Mouse (Mus musculus) T-helper 2 cell (primary cell): Measurements from ENCODE around the gene Fzd9.
"Not testable (repeated sequence)": the region's sequence is repeated elsewhere in the genome, so short reads cannot be mapped to it uniquely, and the experiment has no call there.

Experiments used
- in situ Hi-C: fragments of 300-600 bp; cut with MboI, MseI; formaldehyde crosslinking; loops from one replicate; pipeline ENCODE4 v1.15.1; 2025; ENCODE audit warnings: high pct_unique_total_duplicates

Fzd9 gene

DNA sequence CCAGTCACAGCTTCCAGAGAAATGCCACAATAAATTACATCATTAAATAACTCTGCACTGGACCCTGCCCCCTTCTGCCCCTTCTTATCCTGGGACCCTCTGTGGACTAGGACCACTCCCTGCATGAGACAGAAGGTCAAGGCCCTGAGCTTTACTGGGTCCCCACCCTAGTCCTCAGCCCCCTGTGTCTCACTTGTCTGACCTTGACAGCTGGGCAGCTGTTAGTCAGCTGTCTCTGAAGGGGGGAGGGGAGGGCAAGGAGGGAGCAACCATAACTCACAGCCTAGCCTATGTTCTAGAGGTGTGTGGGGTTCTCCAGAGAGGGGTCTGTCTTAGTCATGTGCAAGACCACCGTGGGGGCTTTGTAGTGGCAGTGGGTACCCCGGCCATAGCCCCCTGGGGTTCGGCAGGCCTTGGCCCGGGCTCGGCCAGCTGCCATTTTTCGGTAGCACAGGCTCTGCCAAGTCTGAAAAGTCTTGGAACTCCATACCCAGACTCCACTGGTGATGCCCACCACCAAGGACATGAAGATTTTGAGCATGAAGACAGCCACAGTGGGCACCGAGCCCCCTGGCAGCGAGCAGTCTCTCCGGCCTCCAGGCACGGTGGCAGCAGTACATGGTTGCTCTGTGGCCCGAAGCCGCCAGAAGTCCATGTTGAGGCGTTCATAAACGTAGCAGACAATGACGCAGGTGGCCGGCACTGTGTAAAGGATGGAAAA, 1.9 kb downstream of the Fzd9 start:
- in situ Hi-C loops = no loop called here

DNA sequence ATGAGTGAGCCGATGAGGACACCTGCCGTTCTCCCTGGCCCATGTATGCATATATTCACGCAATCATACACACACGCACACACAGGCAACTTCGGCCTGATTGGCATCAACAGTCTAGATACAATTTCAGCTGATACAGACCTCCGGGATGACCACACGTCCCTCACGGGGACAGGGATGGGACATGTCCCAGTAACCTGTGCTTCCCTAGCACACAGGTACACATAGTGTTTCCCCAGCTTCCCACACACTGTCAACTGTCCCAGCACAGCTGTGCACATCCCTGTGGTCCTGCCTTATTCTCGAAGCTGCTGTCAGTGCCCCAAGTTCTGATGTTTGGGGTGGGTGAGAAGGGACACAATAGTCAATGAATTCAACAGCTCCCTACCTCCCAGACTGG, 3.7 kb downstream of the Fzd9 start:
- in situ Hi-C loops = no loop called here

DNA sequence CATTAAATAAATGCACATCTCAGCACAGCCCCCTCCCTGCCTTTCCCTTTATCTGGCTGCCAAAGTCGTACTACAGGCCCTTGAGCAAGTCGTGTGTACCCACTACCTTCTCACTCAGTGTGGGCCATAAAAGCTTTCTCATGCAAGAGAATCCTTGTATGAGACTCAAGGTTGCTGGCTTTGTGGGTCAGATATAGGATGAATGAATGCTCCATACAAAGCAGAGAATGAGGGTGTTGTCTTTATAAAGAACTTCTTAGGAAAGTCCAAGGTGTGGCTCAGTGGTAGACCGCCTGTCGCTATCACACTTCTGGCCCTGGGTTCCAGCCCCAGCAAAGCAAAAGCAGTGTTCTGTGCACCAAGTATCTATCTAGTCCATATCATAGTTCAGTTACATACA, 4.5 kb downstream of the Fzd9 start:
- in situ Hi-C loops = no loop called here

DNA sequence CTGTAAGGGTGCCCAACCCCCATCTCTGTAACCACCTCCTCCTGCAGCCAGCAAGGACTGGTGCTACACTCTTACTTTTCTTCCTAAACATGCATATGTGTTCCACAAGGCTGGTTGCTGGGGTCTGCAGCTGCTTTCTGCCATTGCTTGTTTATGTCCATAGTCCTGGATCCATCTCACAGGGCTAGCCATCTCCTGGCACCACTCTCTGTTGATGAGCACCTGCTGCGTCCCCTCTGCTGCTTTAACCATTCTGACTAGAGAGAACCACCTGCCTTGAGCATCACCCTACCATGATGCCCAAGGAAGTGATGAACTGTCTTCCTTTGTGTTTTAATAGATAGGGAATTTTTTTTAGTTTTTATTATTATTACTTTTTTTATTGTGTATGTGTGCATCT, 7.9 kb downstream of the Fzd9 start:
- in situ Hi-C loops = no loop called here

DNA sequence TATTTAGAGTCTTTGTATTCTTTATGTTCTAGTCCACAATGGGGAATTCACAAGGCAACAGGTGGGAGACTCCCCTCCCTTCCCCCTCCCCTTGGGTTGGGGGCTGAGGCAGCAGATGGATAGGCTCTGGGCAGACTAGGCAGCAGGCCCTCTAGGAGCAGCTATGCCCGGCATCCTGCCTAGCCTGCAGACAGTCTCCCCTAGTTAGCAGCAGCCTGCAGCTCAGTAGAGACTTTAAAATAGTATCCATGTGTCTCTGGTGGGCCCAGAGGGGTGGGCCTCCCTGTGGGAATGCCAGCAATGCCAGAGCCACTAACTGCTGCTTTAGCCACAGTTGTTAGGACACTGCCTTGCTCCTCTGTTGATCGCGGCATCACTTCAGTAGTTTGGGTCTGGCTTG, 8.4 kb downstream of the Fzd9 start:
- in situ Hi-C loops = no loop called here

DNA sequence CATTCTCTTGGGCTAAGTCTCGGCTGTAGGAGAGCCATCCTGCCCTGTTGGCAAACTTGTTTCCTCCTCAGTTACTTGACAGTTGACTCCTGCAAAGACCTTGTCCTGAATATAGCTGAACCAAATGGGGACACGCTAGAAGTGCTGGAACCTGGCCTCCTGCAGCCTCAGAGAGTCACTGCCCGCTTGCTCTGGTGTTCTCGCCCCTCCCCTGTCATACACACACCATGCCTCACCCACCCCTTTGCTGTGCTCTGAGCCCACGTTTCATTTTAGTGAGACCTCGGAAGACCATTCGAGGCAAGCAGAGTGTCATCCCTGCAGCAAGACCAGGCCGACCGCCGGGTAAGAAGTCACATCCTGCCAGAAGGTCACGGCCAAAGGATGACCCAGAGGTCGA, 8.9 kb downstream of the Fzd9 start:
- in situ Hi-C loops = no loop called here

DNA sequence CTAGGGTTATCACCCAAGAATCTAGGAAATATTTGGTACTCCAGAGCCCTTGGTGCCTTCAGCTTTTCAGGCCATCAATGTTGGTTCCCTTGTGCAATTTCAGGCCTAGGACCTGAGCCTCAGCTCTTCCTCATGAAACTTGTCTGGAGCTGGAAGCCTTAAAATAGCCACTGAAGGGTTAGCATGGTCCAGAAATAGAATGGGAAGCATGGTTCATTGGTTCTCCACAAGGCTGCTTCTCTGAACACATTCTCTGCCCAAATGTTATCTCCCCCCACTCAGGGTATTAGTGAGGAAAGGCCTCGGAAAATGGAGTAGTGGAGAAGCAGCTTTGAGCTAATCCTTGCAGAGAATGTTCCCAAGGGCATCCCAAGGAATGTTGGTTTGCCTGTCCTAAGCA, 9.6 kb downstream of the Fzd9 start:
- in situ Hi-C loops = no loop called here

DNA sequence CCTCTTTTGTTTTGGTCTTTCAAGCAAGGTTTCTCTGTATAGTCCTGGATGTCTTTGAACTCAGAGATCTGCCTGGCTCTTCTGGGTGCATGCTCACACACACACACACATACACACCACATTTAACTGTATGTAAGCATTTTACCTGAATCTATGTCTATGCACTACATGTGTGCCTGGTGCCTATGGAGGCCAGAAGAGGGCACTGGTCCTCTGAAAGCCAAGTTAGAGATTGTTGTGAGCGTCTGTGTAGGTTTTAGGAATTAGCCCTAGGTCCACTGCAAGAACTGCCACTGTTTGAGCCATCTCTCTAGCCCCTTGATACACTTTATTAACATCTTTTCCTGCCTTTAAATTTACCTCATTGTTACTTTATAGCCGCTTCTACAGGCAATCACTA, 12.2 kb downstream of the Fzd9 start:
- in situ Hi-C loops = loop anchor here (5.0 kb wide), 1 partner anchor 43 kb away; no protein-coding TSS in a partner anchor

DNA sequence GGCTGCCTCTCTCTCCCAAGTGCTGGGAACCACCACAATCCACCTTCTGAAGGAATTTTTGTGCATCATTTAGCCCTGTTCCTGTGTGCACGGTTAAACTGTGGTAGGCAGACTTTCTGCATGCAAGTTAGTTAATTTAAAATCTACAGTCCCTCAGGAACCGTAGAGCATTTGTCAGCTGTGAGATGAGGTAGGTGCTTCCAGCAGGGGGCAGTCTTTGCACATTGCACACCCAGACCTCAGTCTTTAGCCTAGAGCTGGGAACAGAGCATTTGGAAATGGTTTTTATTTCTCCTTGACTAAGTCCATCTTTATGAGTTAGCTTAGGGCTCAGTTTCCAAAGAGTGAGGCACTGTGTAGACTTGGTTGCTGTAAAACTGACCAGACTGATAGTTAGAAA, 14.5 kb downstream of the Fzd9 start:
- in situ Hi-C loops = loop anchor here (5.0 kb wide), 1 partner anchor 46 kb away; no protein-coding TSS in a partner anchor

DNA sequence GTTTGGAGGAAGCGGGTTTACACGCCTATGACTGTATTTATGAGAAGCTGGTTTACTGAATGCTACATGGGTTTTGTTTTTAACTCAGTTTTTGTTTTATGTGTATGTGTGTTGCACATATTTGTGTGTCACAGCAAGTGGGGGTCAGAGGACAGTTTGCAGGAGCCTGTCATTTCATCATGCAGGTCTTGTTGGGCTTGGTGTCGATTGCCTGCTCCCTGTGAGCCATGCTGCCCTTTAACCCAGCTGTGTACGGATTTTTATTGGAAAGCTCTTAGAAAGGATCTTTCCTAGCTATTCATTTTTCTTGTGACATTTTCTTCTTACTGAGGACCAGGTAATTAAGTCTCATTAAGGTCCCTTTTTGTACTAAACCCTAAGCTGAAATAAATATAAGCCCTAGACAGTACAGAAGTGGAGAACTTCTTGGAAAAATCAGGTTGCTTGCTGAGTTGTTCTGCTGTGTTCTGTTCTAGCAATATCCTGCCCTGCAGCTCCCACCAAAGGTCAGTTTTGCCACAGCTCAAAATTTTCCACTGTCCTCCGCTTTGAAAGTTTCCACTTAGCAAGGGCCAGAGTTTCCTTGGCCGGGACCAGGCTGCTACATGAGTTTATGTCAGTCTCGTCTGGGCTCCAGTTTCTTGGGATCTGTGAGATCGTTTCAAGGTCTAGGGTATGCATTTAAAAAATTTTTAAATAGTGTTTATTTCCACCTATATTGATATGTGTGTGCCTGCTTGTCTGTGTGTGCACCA, 17.7 kb downstream of the Fzd9 start:
- in situ Hi-C loops = no loop called here

DNA sequence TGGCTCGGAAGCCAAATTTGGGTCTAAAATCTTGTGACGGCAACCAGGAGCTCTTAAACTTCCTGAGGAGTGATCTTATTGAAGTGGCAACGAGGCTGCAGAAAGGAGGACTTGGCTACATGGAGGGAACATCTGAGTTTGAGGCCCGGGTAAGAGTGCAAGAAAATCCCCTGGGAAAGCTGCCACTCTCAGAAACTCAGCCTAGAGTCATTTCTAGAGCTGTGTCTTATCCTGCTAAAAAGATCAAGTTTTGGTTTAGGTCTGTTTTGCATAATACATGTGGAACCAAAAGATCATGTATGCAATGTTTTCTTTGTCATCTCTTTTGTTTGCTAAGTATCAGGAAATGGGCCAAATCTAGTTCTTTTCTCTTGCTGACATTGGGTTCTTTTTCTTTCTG, 20.8 kb downstream of the Fzd9 start:
- in situ Hi-C loops = no loop called here

DNA sequence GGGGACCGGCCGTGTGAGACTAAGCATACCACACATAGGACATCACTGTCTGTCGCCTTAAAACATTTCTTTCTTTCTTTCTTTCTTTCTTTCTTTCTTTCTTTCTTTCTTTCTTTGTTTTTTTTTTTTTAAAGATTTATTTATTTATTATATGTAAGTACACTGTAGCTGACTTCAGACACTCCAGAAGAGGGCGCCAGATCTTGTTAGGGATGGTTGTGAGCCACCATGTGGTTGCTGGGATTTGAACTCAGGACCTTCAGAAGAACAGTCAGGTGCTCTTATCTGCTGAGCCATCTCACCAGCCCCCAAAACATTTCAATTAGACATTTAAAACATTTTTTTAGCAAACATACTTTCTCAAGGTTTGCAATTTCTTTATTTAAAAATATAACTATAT, 25.2 kb downstream of the Fzd9 start:
- in situ Hi-C loops = not testable (repeated sequence)

DNA sequence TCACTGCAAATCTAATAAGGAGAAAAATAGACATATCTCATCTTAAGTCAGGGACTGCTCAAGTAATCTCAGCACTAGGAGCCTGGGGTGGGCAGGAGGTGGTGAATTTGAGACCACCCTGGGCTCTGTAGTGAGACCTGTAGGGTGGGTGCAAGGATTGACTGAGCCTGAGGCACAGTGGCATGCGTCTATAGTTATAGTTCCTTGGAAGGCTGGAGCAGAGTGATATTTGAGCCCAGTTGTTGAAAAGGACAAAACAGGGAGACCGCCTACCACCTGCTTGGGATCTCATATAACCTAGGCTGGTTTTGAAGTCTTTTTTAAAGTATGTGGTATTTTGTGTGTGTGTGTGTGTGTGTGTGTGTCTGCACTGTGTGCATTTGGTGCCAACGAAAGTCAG, 26.9 kb downstream of the Fzd9 start:
- in situ Hi-C loops = no loop called here

DNA sequence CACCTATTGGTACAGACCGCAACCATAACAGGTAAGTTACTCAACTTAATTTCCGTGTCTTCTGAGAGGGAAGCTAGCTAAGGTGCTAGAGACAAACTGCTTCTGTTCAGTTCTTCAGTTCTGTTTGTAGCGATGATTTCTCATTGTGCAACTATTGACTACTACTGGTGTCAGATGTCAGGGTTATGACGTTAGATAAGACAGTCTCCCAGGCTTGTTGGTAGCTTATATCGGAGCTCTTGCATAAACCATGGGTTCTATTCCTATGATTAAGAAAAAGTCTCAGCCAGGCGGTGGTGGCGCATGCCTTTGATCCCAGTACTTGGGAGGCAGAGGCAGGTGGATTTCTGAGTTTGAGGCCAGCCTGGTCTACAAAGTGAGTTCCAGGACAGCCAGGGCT, 29.0 kb downstream of the Fzd9 start:
- in situ Hi-C loops = no loop called here

DNA sequence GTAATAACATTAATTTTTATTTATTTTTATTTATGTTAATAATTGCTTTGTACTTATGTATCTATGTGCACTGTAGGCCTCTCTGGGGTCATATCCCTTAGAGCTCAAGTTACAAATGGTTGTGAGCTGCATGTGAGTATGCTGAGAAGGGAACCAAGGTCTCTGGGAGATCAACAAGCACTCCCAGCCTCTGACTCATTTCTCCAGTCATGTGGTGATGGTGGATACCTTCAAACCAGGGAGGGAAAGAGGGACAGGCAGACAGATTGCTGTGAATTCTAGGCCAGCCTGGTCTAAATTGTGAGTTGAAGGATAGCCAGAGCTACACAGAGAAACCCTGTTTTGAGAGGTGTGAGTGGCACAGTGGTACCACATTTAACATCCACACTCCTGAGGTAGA, 30.1 kb downstream of the Fzd9 start:
- in situ Hi-C loops = no loop called here

DNA sequence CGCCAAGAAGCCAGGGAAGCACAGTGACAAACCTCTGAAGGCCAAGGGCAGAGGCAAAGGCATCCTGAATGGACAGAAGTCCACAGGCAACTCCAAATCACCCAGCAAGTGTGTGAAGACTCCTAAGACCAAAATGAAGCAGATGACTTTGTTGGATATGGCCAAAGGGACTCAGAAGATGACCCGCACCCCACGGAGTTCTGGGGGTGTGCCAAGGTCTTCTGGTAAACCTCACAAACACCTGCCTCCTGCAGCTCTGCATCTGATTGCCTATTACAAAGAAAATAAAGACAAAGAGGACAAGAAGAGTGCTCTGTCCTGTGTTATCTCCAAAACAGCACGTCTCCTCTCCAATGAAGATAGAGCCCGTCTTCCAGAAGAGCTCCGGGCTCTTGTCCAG, 34.2 kb downstream of the Fzd9 start:
- in situ Hi-C loops = no loop called here

DNA sequence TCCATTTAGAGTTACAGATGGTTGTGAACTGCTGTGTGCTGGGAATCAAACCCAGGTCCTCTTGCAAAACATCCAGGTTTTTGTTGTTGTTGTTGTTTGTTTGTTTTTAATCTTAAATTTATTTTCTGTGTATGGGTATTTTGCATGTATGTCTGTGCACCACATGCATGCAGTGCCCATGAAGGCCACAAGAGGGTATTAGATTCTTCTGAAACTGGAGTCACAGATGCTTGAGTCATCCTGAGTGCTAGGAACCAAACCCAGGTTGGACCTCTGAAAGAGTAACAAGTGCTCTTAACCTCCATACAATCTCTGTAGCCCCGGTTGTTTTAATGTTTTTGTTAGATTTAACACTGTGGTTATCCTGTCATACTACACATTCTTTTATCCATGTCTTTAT, 42.8 kb downstream of the Fzd9 start:
- in situ Hi-C loops = no loop called here

DNA sequence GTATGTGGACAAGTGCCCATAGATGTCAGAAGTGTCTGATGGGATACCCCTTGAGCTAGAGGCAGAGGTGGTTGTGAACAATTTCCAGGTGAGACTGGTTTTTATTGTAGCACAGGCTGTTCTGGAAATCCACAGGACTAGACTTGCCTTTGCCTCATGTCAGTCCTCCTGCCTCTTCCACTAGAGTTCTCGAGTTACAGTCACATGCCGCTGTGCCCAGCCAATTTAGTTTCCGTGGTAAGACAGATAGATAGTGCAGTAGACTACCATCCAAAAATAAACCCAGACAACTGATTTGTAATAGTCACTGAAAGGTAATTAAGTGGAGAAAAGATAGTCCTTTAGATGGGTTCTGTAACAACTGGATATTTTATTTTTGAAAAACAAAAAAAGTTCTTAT, 48.3 kb downstream of the Fzd9 start:
- in situ Hi-C loops = no loop called here
